ENCODE assay signal across 14 mouse cellular contexts in genomic region chr3:63849765-63850346, GRCm38 (mm10). TPM values are rescaled to one million over a fixed set of nuclear protein-coding genes. Genes with fewer than 3 reads are reported as not detected.
DNase-seq lines count a peak whose midpoint lies in the region; ATAC-seq lines count a peak whose summit lies in the region.
"Had no signal": no experiment of that assay in that cellular context is flagged by ENCODE, and none has a peak within 500 bp of the region (broad histone marks: within the 10 kb centered on the region; RNA-seq: fewer than 3 reads in every experiment).

No protein-coding gene starts in this region.

- H3K27ac ChIP-seq in heart, embryonic 13.5 days (replicated peaks) = no peak overlapping the region
- H3K27ac ChIP-seq in hindbrain, embryonic 11.5 days (ENCODE audit: low read depth, low read length) = 0 out of 2 replicates have a peak overlapping the region, but pooled peaks have one; percentile 6
- no peak overlapping the region for H3K27ac ChIP-seq in midbrain, embryonic 11.5 days (ENCODE audit: low read depth, low read length)
- H3K27ac ChIP-seq: liver, embryonic 14.5 days; macrophage had no signal

- no peak overlapping the region for H3K9ac ChIP-seq in heart, embryonic 13.5 days
- H3K9ac ChIP-seq in hindbrain, embryonic 11.5 days (ENCODE audit: low read depth, low read length) = no peak overlapping the region
- H3K9ac ChIP-seq in midbrain, embryonic 11.5 days (ENCODE audit: low read length) = no peak overlapping the region
- H3K9ac ChIP-seq: liver, embryonic 14.5 days had no signal

- no peaks in the 10 kb centered on the region for H3K4me1 ChIP-seq in heart, embryonic 13.5 days
- H3K4me1 ChIP-seq in hindbrain, embryonic 11.5 days (replicated peaks; ENCODE audit: control insufficient read depth, insufficient read depth, low read length) = no peaks in the 10 kb centered on the region
- peaks cover 14% of the 10 kb centered on the region for H3K4me1 ChIP-seq in midbrain, embryonic 11.5 days (ENCODE audit: control insufficient read depth, insufficient read depth, low read length)

- H3K36me3 ChIP-seq in heart, embryonic 13.5 days = no peaks in the 10 kb centered on the region
- H3K36me3 ChIP-seq in hindbrain, embryonic 11.5 days (ENCODE audit: control insufficient read depth, insufficient read depth, low read length) = no peaks in the 10 kb centered on the region
- no peaks in the 10 kb centered on the region for H3K36me3 ChIP-seq in midbrain, embryonic 11.5 days (ENCODE audit: control insufficient read depth, insufficient read depth, low read length)

- 0 out of 2 replicates have a peak overlapping the region, but pooled peaks have one; percentile 20 for H3K4me2 ChIP-seq in heart, embryonic 13.5 days
- H3K4me2 ChIP-seq in hindbrain, embryonic 11.5 days (replicated peaks; ENCODE audit: low read depth, low read length) = peak overlapping the region; percentile 7; the same call in 1 of the 2 replicates
- H3K4me2 ChIP-seq in midbrain, embryonic 11.5 days = 0 out of 2 replicates have a peak overlapping the region, but pooled peaks have one; percentile 3

- DNase-seq in heart, postnatal 14 days = no peak
- peak; percentile 36 for DNase-seq in hindbrain, embryonic 11.5 days (ENCODE audit: low spot score)
- DNase-seq in midbrain, embryonic 11.5 days (ENCODE audit: low spot score, missing footprints) = no peak
- DNase-seq in left cerebral cortex, adult 18-20 months (ENCODE audit: low spot score in 2 of 2) = no peak
- no peak for DNase-seq in kidney, postnatal 36 days
- no peak for DNase-seq in layer of hippocampus, adult 11-12 months (ENCODE audit: low spot score)
- DNase-seq: adrenal gland, postnatal 10 days; cerebellum, adult 11-12 months; right cerebral cortex, postnatal 14 days had no signal

- 47% methylated on average over 10 of the region's 10 CpGs for WGBS in heart, embryonic 13.5 days
- WGBS in hindbrain, embryonic 11.5 days = 29% methylated on average over 10 of the region's 10 CpGs
- WGBS in midbrain, embryonic 11.5 days = 19% methylated on average over 10 of the region's 10 CpGs

- no peaks in the 10 kb centered on the region for H3K9me3 ChIP-seq in heart, embryonic 13.5 days
- H3K9me3 ChIP-seq in hindbrain, embryonic 11.5 days (ENCODE audit: control insufficient read depth, low read length) = no peaks in the 10 kb centered on the region
- H3K9me3 ChIP-seq in midbrain, embryonic 11.5 days (ENCODE audit: control insufficient read depth, low read length) = no peaks in the 10 kb centered on the region

- H3K27me3 ChIP-seq in heart, embryonic 13.5 days (replicated peaks) = no peaks in the 10 kb centered on the region
- H3K27me3 ChIP-seq in hindbrain, embryonic 11.5 days (ENCODE audit: control insufficient read depth, insufficient read depth, low read length) = no peaks in the 10 kb centered on the region
- no peaks in the 10 kb centered on the region for H3K27me3 ChIP-seq in midbrain, embryonic 11.5 days (ENCODE audit: control insufficient read depth, insufficient read depth, low read length)
- H3K27me3 ChIP-seq: CH12.LX had no signal

- H3K4me3 ChIP-seq in heart, embryonic 13.5 days = no peak overlapping the region
- no peak overlapping the region for H3K4me3 ChIP-seq in hindbrain, embryonic 11.5 days (ENCODE audit: low read depth, low read length)
- no peak overlapping the region for H3K4me3 ChIP-seq in midbrain, embryonic 11.5 days (ENCODE audit: low read depth, low read length)

- intact Hi-C loops in heart, postnatal 14 days (cut with DNase I) = no loop called here

- ATAC-seq in heart, embryonic 13.5 days (ENCODE audit: extremely low read depth, insufficient number of reproducible peaks, low FRiP score, low TSS enrichment) = no peak
- peak; percentile 71 for ATAC-seq in hindbrain, embryonic 11.5 days (ENCODE audit: low FRiP score)
- ATAC-seq in midbrain, embryonic 11.5 days (ENCODE audit: low FRiP score) = peak; percentile 72

RNA-seq across cellular contexts. Expression of gene Plch1, which starts 49.4 kb away (rescaled TPM):
- 0.49 and 0.68 TPM in 2 replicates for polyA plus RNA-seq in heart, embryonic 13.5 days (2015; fragmentation: Nextera tagmentation; extraction: Ambion mirVana)
- under 1 TPM; 0.20 to 0.43 TPM for total RNA-seq in heart, postnatal 14 days (2021)
- polyA plus RNA-seq in hindbrain, embryonic 11.5 days (2014; fragmentation: Nextera tagmentation; extraction: Ambion mirVana) = 34.6 and 40.3 TPM in 2 replicates
- polyA plus RNA-seq in midbrain, embryonic 11.5 days (2014; fragmentation: Nextera tagmentation; extraction: Ambion mirVana) = 38.7 and 43.6 TPM in 2 replicates
- 1 to 10 TPM; 4.8 to 7.2 TPM for total RNA-seq in left cerebral cortex, adult 18-20 months (2021)
- total RNA-seq: gastrocnemius, adult 18-20 months had no signal
- polyA plus RNA-seq: macrophage had no signal

Comparison
In these comparisons a context has a peak if more than half of its experiments do, and no peak if none do; other contexts are left out.
1. RNA of gene Plch1, which starts 49.4 kb away (polyA plus RNA-seq): 38.7 to 43.6 TPM in midbrain, embryonic 11.5 days and 34.6 to 40.3 TPM in hindbrain, embryonic 11.5 days; 0.49 to 0.68 TPM in heart, embryonic 13.5 days; every median in the first group is over 10 times any median in the second.
2. Peak in every context shown above with its lines, with median percentiles within 50 percentile points of each other: H3K4me2 ChIP-seq.